Mouse (Mus musculus) hematopoietic stem cell, adult 5-6 weeks (primary cell): ENCODE results near the gene Sh3bgrl2. TPM values are rescaled to one million over a fixed set of nuclear protein-coding genes. Genes with fewer than 3 reads are reported as not detected.

Experiments
- ATAC-seq, 2 experiments: fragments of 125-278 bp in 1 of 2; replicated peaks in 1 of 2; 2 replicates each; pipeline ENCODE4 v1.8.0; 2016 to 2017; ENCODE audit warnings: inconsistent platforms in 2 of 2, mild to moderate bottlenecking in 2 of 2, moderate number of reproducible peaks in 2 of 2, low read depth in 1 of 2, moderate TSS enrichment in 1 of 2; ENCODE audit not compliant: low FRiP score in 2 of 2, poor library complexity in 2 of 2, severe bottlenecking in 2 of 2, insufficient read depth in 1 of 2, low TSS enrichment in 1 of 2
- total RNA-seq: library from RNA; stranded (forward); fragments of 172-1452, 232-1000 nt; gene quantifications from 2 replicates; pipeline ENCODE4 v1.2.3, GENCODE M21; 2017

The Sh3bgrl2 gene
- total RNA-seq, 1 experiment from 2014 or later = 2.2 TPM

DNA sequence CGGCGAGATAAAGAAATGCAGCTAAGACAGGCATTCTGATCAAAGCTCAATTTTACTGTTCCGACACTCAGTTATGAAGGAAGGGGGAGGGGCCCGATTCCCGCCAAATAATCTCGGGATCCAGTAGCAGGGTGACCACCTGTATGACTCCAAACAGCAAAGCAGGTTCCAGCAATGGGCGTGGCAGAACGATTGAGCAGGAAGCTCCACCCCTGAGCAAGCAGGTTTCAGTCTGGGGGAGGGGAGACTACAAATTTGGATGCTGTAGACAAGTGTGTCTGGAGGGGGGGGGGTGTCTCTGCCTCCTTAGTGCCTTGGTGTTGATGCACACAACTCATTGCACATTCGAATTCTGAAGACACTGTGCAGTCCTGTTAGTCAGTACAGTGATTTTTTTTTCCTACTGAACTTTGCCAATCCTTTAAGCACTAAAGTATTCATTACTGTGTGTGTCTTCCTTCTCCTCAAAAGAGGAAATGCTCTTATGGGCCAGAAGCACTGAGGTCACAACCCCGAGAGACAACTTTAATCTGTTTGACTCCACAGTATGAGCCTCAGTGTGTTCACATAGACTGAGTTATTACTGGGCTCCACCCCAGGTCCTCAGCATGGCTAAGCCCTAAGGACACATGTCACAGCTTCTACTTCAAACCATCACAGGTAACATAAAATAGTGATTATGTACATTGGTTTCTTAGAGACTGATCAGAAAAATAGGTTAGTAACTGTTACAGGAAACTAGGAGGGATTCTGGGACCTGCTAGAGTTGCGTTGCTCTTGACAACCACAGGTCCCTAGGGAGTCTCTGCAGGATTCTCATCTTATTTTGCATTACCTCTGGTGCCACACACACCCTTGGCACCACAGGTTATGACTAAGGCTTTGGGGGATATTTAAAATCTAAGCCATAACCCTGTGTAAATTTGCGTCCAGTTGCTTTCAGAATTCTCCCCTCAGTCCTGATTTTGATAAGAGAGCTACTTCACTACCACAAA is 133.8 kb downstream of the Sh3bgrl2 start:
- ATAC-seq = no peak

DNA sequence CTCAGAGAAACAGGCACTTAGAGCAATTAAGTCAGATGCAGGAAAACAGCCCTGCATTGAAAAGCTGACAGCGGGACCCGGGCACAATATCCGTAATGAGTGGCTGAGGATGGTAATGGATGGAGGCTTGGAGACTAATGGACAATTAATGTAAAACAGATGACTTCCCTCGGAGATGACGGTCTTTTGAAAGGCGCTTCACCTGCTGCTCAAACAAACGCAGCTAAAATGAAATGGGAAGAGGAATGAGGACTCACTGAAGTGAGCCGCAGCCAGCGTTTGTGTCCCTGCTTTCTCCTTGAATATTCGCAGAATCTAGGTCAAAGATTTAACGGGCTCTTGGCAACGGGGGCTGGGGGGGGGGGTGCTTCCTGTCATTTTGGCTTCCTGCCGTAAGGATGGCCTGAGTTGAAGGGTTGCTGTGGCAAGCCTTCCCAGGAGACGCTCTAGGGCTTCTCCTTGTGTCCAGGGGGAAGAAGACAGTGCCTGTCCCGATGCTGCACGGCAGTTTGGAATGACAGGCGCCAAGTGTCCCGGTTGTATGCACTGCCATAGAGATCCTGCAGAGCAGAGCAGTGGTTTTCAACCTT is 138.5 kb downstream of the Sh3bgrl2 start:
- ATAC-seq = no peak

DNA sequence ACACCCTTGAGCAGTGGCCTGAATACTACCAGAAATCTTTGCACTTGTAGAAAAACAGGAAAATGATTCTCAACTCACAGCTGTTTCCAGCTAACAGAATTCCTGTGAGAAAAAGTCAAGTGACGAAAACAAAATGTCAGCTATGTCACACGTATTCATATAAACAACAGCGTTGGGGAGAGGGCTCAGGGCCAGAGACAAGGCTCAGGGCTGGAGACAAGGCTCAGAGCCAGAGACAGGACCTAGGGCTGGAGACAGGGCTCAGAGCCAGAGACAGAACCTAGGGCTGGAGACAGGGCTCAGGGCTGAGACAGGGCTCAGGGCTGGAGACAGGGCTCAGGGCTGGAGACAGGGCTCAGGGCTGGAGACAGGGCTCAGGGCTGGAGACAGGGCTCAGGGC is 139.8 kb downstream of the Sh3bgrl2 start:
- no peak for ATAC-seq

Other genes with a start within 250 kb of the Sh3bgrl2 start
- gene Lca5, start 107.2 kb upstream of the Sh3bgrl2 start, total RNA-seq = 1.9 and 8.8 TPM in 2 replicates